Mouse (Mus musculus) duodenum, adult 2 months (tissue): ENCODE results near the gene Lck. TPM values are rescaled to one million over a fixed set of nuclear protein-coding genes. Genes with fewer than 3 reads are reported as not detected.

Experiments
- polyA plus RNA-seq: library from polyadenylated mRNA; depleted of rRNA; stranded (reverse); fragments of >200 nt; gene quantifications from 2 replicates; pipeline ENCODE4 v1.2.3, GENCODE M21; 2012; ENCODE audit warnings: low replicate concordance; rRNA removed

Lck gene
- 3.1 and 9.9 TPM in 2 replicates for polyA plus RNA-seq

DNA sequence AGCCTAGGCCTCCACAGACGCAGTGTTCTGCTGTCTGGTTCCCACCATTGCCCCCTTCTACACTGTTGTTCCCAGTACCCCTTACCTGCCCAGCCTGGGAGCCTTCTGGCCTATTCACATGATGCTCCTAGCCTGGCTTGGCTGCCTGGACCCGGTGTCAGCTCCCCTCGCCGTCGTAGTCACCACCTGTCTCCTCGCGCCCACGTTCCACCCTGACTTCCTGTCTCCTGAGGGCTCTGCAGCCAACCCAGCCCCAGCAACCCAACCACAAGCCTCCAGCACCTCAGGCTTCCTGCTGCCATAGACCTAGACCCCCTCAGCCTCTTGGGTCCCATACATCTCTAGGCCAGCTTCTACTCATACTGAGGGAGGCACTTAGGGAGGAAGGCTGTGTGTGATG lies at the start of gene Lck:
Gene Lck, minus strand, starts transcription at position 212 of the 400 bp plus-strand sequence.

DNA sequence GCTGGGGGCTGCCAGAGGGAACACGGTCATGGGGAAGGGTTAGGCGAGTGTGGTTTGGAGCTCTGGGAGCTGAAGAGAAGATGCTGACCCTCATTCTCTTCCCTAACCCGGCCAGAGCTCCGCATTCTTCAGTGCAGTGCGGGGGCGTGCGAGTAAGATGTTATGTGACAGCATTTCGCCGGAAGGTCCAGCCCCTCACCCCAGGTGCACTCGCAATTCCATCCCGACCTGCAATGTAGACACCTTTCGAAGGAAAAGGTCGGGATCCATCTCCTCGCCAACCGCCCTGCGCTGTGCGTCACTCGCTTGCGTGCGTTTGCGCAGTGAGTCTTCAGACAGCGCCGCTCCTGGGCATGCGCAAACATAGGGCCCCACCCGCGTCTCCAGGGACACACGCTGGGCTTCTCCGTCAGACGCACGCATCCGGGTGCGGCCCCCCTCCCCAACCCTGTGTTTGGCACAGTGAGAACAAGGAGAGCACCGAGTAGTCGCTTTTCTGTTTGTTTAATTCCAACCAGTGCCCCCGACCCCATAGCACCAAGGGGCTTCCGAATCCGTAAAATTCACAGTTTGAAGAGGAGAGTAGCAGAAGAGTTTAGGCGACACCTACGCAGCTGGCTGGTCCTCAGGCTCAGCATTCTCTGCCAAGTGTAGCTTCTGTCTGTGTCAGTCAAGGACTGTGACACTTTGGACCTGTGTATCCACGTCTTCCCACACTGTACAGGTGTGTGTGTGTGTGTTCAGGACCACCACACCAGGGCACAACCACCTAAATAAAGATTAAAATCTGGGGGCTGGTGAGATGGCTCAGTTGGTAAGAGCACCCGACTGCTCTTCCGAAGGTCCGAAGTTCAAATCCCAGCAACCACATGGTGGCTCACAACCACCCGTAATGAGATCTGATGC lies 45.6 kb upstream of the Lck start, which contains the start of gene Iqcc:
Gene Iqcc, minus strand, starts transcription at position 314 of the 906 bp plus-strand sequence.

DNA sequence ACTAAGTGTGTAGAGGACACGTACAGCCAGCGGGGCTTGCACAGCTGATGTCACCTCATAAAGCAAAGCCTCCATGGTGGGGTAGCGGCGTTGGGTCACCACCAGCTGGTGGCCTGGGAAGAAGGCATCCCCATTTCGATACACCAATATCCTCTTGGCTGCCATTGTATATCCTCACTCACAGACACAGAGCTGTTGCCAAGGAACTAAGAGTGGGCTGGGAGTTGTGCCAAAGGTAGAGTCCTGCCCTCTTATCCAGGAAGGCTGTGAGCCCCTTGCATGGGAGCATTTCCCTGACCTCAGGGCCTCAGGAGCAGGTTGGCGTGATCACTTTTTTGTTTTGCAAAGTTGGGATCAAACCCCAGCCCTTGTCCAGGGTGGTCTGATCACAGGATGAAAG lies 40.7 kb upstream of the Lck start, which contains the start of gene Dcdc2b:
Gene Dcdc2b, minus strand, starts transcription at position 165 of the 400 bp plus-strand sequence.

DNA sequence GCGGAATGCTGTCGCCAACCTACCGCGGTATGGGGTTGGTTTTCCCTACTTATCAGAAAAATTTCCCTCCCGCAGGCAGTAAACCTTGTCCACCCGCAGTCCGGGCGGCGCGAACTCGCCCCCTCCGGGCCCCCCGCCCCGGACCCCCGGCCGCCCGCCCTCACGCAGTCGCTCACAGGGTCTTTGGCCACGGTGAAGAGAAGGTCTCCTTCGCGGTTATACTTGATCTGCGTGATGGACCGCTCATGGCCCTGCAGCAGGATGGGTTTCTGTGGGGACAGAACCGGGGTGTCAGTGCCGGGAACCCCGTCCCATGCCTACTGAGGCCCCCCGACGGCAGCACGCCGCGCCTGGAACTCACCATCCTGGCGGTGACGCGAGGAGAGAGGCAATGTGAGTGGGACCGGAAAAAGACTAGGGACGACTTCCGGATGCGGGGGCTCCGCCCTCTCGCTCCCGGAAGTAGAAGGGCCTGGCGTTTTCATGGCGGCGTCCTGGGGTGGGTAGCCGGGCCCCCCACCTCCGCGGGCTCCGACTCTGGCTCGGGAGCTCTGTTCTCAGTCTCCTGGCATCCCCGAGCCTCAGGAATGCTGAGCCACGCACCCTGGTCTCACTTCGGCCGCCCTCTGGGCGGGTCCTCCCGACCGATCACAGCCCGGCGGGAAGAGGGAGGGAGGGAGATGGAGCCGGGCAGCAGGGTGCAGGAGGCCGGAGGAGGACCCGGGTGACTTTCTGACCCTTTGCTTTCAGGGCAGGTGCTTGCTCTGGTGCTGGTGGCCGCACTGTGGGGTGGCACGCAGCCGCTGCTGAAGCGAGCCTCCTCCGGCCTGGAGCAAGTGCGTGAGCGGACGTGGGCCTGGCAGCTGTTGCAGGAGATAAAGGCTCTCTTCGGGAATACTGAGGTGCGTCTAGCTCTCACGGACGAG lies 27.1 kb upstream of the Lck start, which contains the start of the genes Eif3i and Tmem234:
Gene Eif3i, minus strand, starts transcription at position 416 of the 926 bp plus-strand sequence.
Gene Tmem234, plus strand, starts transcription at position 436 of the 926 bp plus-strand sequence.

DNA sequence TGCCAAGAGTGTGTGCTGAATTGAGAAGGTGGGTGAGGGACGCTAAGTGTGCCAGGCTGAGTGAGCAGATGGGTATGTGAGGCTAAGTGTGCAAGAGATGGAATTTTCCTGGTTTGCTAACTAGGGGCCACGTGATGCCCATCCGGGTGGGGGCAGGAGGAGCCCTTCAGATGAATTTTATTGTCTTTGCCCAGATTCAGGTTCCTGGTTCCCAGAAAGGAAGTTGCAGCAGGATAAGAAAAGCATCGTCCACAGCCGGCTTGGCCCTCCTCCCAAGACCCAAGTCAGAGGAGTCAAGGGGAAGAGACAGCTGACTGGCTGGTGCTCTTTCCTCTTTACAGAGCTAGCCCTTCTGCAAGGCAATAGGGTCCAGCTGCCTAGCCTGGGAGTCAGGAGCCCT lies 5.0 kb upstream of the Lck start, which contains the start of gene Fam167b:
Gene Fam167b, minus strand, starts transcription at position 84 of the 400 bp plus-strand sequence.

DNA sequence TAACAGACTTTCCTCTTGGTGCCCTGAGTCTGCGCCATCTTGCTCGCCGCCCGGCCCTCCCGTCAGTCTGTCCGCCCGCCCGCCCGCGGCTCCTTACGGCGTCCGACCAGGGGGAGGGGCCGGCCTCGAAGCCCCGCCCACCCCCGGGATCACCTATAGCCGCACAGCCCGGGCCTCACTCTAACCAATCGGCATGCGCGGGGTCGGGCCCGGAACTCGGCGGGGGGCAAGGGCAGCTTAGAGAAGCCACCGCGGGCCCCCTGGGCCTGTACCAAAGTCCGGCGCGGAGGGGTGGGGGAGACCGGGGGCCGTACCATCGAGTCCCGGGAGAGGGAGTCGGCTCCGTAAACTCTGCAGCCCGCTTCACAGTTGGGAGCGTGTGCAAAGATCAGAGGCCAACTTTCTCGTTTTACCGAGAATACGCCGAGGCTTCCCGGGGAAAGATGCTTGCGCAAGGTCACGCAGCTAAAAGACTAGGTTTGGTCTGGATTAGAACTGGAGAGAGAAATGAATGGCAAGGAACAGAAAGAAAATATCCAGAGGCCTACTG lies 30.8 kb downstream of the Lck start, which contains the start of gene Hdac1:
Gene Hdac1, minus strand, starts transcription at position 122 of the 550 bp plus-strand sequence.

DNA sequence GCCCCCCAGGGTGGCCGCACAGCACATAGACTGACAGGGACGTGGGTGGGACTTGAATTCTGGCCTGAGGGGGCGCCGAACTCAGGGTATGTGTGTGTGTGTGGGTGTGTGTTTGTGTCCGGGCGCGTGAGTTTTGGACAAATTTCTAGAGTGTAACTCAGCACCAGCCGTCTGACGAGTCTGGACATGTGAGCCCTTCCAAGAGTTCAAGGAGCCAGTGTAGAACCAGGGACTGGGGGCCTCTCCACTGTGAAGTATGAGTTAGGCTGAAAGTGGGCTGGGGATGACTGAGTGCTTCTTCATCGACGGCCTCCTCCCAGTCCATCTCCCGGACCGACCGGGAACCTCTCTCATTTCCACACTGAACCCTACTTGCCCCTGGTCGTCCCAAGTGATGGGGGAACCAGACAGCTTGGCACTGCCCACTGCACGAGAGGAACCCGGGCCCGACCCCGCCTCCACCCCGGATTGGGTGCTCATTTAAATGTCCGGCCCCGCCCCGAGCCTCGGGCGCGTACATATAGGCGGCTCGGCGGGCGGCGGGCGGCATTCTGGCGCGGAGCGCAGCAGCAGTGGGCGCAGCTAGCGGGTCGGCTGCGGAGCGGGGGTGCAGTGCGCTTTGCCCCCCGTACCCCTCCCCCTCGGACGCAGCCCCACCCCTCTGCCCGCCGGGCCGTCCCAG lies 60.2 kb downstream of the Lck start, which contains the start of gene Marcksl1:
Gene Marcksl1, plus strand, starts transcription at position 496 of the 682 bp plus-strand sequence.

Other genes with a start within 250 kb of the Lck start
- 4.3 and 6.0 TPM in 2 replicates for gene Rbbp4, start 238.3 kb downstream of the Lck start, polyA plus RNA-seq
- gene Zbtb8os, start 237.9 kb downstream of the Lck start, polyA plus RNA-seq = 4.1 and 6.8 TPM in 2 replicates
- gene Zbtb8a, start 195.5 kb downstream of the Lck start, polyA plus RNA-seq = 2.4 and 4.3 TPM in 2 replicates
- gene Zbtb8b, start 132.8 kb downstream of the Lck start, polyA plus RNA-seq = not detected in 2 replicates
- 13.4 and 21.0 TPM in 2 replicates for gene Bsdc1, start 112.1 kb downstream of the Lck start, polyA plus RNA-seq
- not detected in 2 replicates for gene Tssk3, start 82.6 kb downstream of the Lck start, polyA plus RNA-seq
- 0.28 TPM in 1 of 2 replicates, not detected in the other for gene Fam229a, start 82.5 kb downstream of the Lck start, polyA plus RNA-seq
- 12.7 and 25.1 TPM in 2 replicates for gene Marcksl1, start 60.1 kb downstream of the Lck start, polyA plus RNA-seq
- gene Hdac1, start 30.9 kb downstream of the Lck start, polyA plus RNA-seq = 11.4 and 15.1 TPM in 2 replicates
- gene Fam167b, start 4.9 kb upstream of the Lck start, polyA plus RNA-seq = 0.12 and 0.74 TPM in 2 replicates
- 131 and 141 TPM in 2 replicates for gene Eif3i, start 27.0 kb upstream of the Lck start, polyA plus RNA-seq
- gene Tmem234, start 27.0 kb upstream of the Lck start, polyA plus RNA-seq = 82.2 and 99.8 TPM in 2 replicates
- 2.8 and 3.6 TPM in 2 replicates for gene Dcdc2b, start 40.6 kb upstream of the Lck start, polyA plus RNA-seq
- 23.9 and 24.6 TPM in 2 replicates for gene Iqcc, start 45.5 kb upstream of the Lck start, polyA plus RNA-seq
- gene Ccdc28b, start 50.3 kb upstream of the Lck start, polyA plus RNA-seq = 4.5 and 7.3 TPM in 2 replicates
- 10.7 and 14.1 TPM in 2 replicates for gene Txlna, start 67.4 kb upstream of the Lck start, polyA plus RNA-seq
- 7.2 and 11.7 TPM in 2 replicates for gene Kpna6, start 99.1 kb upstream of the Lck start, polyA plus RNA-seq
- 15.2 and 19.6 TPM in 2 replicates for gene Tmem39b, start 123.2 kb upstream of the Lck start, polyA plus RNA-seq
- 45.9 and 66.1 TPM in 2 replicates for gene Khdrbs1, start 168.7 kb upstream of the Lck start, polyA plus RNA-seq
- 10.6 and 18.3 TPM in 2 replicates for gene Ptp4a2, start 237.6 kb upstream of the Lck start, polyA plus RNA-seq